Mouse (Mus musculus) testis, adult 2 months (tissue): ENCODE results near the gene Ramp2.

Experiments
- CTCF ChIP-seq: fragments of 200-500 bp; IDR thresholded peaks from 2 replicates; pipeline ENCODE4 v1.5.1; 2012; ENCODE audit warnings: low read depth, mild to moderate bottlenecking, inconsistent platforms, low read length, moderate library complexity; ENCODE audit not compliant: control insufficient read depth, insufficient read depth, insufficient replicate concordance
- POLR2A ChIP-seq: fragments of 200-500 bp; IDR thresholded peaks from 2 replicates; pipeline ENCODE4 v1.6.1; 2012; ENCODE audit warnings: low read depth, mild to moderate bottlenecking, inconsistent platforms, low read length, moderate library complexity; ENCODE audit not compliant: control insufficient read depth

GRCm38 (mm10) chr11:101264954-101265471 lies 19.2 kb downstream of the Ramp2 start:
- no peak for TF ChIP-seq CTCF
- no peak for TF ChIP-seq POLR2A
